Mouse (Mus musculus) kidney, adult 10 weeks (tissue): Measurements from ENCODE around the gene Olfr63. TPM values are rescaled to one million over a fixed set of nuclear protein-coding genes. Genes with fewer than 3 reads are reported as not detected.

Experiments
- polyA plus RNA-seq: library from polyadenylated mRNA; stranded (reverse); fragments of 350-450 nt; fragmentation: Illumina TruSeq; extraction: RNeasy Lipid Tissue Mini Kit (QIAGEN cat#74804); gene quantifications from one replicate; pipeline ENCODE4 v1.2.3, GENCODE M21; 2014; ENCODE audit warnings: low read depth, low replicate concordance

Gene Olfr63
- not detected for polyA plus RNA-seq

DNA sequence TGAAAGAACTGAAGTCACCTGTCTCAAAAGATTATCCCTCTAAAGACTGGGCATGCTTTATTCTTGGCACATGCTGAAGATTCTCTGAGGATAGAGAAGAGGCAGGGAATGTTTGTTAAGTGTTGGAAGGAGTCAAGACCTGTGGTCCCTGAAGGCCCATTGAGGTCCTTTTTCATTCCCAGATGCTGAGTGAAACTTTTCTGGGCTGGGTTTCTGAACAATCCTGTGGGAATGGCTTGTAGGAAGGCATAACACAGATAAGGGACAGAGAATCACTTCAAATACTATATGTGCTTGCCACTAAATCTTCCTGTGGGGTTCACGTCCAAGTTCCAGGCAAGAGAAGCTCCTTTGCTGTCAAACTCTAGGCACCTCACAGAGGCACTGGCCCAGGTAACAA lies at the start of gene Olfr63:
Gene Olfr63 (plus strand): TSS at position 301 of the 400 bp plus-strand sequence.

DNA sequence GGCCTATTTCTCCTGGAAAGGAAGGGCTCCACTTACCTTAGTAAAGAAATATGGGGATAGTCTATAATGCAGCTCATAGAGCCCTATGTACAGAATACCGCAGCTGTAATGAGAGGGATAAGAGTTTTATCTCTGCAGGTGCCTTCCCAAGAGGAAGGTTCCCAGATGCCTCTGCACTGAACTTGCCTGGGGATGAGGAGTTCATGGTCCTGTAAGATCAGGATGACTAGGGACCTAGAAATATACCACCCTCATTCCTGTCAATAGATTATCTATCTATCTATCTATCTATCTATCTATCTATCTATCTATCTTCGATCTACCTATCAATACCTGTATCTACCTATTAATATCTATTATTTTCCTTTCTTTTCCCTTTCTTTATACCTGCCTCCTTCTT lies 42.9 kb upstream of the Olfr63 start, which contains the start of gene Olfr1564:
Gene Olfr1564 (minus strand): TSS at position 101 of the 400 bp plus-strand sequence.

GRCm38 (mm10) chr17:33254530-33255318 lies 9.8 kb upstream of the Olfr63 start, which contains the start of gene Zfp955a:
Gene Zfp955a (minus strand): TSS chr17:33255145.

DNA sequence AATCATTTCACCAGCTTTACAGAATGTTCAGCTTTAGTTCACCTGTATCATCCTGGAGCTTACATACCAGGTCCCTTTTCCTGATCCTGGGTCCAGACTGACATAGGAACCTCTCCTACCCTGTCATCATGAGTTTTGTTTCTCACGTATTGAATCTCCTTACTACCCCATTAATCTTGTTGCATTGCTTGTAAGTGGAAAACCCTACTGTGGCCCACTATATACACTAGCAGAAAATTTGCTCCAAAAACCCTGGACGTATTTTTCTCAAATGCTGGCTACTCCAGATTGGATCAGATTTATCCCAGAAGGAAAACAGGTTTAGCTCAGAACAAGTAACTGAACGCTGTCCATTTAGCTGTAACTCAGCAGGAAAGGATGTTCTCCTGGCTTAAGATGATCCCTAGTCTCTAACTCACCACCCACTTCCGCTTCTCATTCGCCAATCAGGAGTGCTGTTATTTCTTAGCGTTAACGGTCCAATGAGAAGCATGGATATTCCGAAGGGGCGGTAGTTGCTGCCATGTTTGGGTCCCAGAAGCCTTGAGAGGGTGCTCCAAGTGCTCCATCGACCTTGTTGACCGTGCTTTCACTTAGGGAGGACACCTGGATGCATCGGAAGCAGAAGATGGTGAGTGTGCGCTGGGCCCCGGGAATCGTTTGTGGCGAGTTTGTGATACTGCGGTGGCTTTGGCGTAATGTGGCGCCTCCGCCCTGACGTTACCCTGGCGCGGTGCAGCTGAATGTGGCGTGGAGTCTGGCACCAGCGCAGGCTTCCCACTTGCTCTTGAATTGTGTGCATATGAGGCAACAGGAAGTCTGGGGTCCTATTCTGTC lies 24.8 kb downstream of the Olfr63 start, which contains the start of gene Zfp955b:
Gene Zfp955b (plus strand): TSS at position 506 of the 837 bp plus-strand sequence.

Other genes with a start within 250 kb of the Olfr63 start
- gene Zfp763, start 231.3 kb upstream of the Olfr63 start, polyA plus RNA-seq: 19.6 TPM
- not detected for gene 4921501E09Rik, start 196.6 kb upstream of the Olfr63 start, polyA plus RNA-seq
- gene Zfp563, start 175.4 kb upstream of the Olfr63 start, polyA plus RNA-seq: 20.4 TPM
- gene Morc2b, start 125.0 kb upstream of the Olfr63 start, polyA plus RNA-seq: not detected
- gene Olfr55, start 96.2 kb upstream of the Olfr63 start, polyA plus RNA-seq: not detected
- gene Olfr239, start 73.4 kb upstream of the Olfr63 start, polyA plus RNA-seq: not detected
- gene Olfr1564, start 43.0 kb upstream of the Olfr63 start, polyA plus RNA-seq: not detected
- 29.4 TPM for gene Zfp955a, start 9.5 kb upstream of the Olfr63 start, polyA plus RNA-seq
- 18.1 TPM for gene Zfp955b, start 24.9 kb downstream of the Olfr63 start, polyA plus RNA-seq
- 22.4 TPM for gene Zfp81, start 94.2 kb downstream of the Olfr63 start, polyA plus RNA-seq
- 28.3 TPM for gene Zfp101, start 130.0 kb downstream of the Olfr63 start, polyA plus RNA-seq
- not detected for gene Actl9, start 168.2 kb downstream of the Olfr63 start, polyA plus RNA-seq